Mouse (Mus musculus) monocyte, adult 5-6 weeks (primary cell): ENCODE results near the gene Prickle4. TPM values are rescaled to one million over a fixed set of nuclear protein-coding genes. Genes with fewer than 3 reads are reported as not detected.

Experiments
- ATAC-seq: fragments of 153-309, 156-312 bp; replicated peaks from 2 replicates; pipeline ENCODE4 v1.8.0; 2017; ENCODE audit warnings: mild to moderate bottlenecking; ENCODE audit not compliant: low TSS enrichment, insufficient number of reproducible peaks, severe bottlenecking, poor library complexity, low FRiP score
- total RNA-seq: library from RNA; stranded (forward); fragments of 200-1000, 200-491, 200-594 nt; gene quantifications from 3 replicates; pipeline ENCODE4 v1.2.3, GENCODE M21; 2017

Gene Prickle4
- not detected in 3 replicates for total RNA-seq

DNA sequence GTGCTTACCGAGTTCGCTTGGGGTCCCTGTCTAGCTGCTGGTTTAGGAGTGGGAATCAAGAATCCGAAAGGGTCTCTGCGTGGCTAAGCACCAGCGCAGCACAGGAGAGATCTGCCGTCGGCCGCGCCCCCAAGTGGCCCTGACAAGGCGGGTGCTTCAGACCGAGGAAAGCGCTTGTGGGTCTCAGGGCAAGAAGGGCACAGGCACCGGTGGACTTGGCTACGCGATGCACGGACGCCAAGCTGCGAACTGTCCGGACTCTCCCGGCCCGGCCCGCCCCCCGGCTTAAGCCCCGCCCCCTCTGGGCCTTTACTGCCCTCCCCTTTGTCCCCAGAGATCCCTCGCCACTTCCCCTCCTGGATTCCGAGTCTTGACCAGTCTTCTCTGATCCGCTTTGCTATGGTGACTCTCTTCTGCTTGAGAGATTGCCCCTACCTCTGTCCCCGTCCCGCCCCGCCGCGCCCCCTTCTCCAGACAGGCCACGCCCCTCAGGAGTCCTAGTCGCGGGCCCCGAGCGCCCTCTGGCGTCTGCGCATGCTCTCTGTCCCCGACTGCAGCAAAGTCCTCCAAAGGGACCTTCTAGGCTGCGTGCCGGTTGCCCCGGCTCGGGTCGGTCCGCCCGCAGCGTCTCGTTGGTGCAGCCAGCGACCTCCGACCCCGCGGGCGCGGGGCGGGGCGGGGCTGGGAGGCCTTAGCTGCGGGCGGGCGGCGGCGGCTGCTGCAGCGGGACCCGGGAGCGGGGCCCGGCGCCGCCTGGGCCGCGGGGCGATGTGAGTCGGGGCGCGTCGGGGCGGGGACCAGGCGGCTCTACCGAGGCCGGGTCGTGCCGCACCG lies at the start of gene Prickle4:
Gene Prickle4 (minus strand): TSS at position 234 of the 834 bp plus-strand sequence.
- peak; percentile 81 for ATAC-seq

- ATAC-seq = no peak
These were observed 49.5 kb upstream of the Prickle4 start for GRCm38 (mm10) chr17:47744086-47744485.

DNA sequence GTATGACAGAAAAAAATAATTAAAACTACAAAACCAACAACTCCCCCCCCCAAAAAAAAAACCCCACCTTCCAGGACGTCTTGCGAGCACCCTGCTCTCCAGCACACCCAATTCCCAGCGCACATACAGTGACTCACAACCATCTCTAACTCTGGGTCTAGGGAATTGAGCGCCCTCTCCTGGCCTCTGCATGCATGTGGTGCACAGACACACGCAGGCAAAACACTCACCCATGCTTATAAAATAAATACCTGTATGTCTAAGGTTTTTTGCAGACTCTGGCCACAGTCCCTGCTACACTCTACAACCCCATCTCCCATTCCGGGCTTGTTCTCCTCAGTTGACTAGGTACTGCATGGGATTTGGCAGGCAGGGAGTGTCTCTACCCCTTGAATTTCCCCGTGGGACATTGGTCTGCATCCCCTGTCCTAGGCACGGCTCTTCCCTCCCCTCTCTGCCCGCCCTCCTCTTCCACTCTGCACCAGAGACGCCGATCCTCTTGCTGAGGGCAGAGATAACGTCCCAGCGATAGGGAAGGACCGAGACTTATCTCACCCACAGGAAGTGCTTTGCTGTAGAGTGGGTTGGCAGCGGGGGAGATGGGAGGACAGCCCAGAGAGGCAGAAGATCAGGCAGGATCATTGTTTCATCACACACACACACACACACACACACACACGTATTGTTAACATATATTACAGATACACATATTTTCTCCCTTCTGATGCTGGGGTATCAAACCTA lies 48.6 kb upstream of the Prickle4 start:
- no peak for ATAC-seq

- ATAC-seq = no peak
These were observed 45.6 kb upstream of the Prickle4 start for GRCm38 (mm10) chr17:47740186-47740585.

DNA sequence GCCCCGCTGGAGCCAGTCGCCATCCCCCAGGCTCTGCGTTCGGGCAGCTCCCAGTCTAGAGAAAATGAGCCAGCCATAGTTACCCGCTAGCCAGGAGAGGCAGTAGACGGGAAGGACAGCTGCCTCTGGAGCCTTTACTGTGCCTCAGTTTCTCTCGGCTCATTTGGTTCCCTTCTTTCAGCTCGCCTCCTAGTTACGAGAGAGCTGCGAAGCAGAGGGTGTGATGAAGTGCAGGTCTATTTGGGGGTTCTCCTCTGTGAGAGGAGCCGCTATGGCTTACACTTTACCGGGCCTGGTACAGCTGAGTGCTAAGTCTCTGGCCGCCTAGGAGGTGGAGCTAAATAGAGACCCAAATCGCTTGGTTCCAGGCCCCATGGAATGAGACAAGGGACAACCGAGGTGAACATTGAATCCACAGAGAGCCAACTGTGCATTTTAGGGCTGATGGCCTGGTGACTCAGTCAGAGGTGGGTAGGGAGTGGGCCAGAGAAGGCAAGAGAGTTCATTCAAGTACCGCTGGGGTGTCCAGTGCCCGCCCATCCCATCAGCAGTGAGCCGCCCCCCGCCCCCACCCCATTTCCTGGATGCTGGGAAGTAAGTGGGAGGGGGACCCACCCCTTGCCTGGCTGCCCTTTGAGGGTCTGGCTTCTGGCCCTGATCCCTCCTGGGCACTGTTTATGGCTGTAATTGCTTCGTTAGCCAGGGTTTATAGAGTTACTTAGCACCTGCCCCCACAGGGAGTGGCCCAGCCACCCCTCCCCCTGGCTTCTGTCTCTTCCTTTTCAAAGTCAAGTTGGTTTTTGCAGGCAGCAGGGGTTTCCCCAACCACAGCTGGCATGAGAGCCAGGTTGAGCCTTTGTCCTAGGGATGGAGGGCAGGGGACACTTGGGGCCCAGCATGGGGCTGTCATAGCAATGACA lies 44.6 kb upstream of the Prickle4 start:
- 0 out of 2 replicates have a peak, but pooled peaks have one; percentile 6 for ATAC-seq

GRCm38 (mm10) chr17:47738066-47738878 lies 43.7 kb upstream of the Prickle4 start:
- peak; percentile 5; the same call in 1 of the 2 replicates for ATAC-seq

DNA sequence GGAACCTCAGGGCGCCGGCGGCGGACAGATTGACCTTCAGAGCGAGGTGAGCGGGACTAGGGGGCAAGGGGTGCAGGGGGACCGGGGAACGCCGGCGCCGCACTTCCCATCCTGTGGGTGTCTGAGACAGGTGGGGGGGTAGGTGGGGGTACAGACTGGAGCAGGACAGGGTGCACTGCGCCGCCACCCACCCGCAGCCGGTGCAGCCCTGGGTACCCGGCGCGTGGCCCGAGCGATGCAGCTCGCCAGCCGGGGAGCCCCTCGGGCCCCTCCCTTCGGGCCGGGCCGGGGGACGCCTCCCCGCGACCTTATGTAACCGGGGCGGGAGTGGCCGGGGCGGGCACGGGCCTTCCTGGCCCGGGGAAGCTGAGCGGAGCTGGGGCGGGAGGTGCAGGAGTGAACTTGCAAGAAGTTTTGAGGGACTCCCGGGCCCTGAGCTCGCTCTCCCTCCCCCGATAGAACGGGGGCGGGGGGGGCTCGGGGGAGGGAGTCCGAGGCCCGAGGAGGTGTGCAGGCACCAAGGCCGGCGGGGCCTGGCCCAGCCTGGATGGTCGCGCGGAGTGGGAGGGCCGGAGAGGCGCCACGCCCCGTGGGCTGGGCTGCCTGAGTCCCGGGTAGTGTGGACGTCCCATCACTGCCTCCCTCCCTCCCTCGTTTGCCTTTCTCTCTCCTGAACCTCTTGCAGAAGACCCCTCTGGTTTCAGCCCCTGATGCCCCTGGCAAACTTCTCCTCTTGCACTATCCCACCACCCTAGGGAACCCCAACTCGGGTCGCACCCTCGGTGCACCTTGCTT lies 42.9 kb upstream of the Prickle4 start:
- ATAC-seq = peak; percentile 59

DNA sequence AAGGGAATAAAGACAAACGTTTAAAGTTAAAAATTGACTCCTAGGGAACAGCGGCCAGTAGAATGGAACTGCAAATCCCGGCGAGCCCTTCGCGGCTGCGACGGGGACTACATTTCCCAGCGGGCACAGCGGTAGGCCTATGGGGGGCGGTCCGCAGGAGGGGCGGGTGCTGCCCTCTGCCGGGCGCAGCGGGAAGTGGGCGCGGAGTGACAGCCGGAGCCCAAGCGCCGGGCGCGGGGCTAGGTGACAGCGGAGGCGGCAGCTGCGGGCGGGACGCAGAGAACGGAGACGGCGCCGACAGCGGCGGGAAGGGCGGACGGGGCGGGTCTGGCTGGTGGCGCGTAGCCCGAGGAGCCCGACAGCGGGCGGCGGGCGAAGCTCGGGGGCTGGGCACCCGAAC lies 42.3 kb upstream of the Prickle4 start, which contains the start of gene Tfeb:
Gene Tfeb (plus strand): TSS at position 175 of the 400 bp plus-strand sequence.
- ATAC-seq = peak; percentile 62

GRCm38 (mm10) chr17:47735553-47736100 lies 41.1 kb upstream of the Prickle4 start:
- no peak for ATAC-seq

GRCm38 (mm10) chr17:47730633-47731575 lies 36.4 kb upstream of the Prickle4 start:
- ATAC-seq = no peak

- no peak for ATAC-seq
These were observed 32.0 kb upstream of the Prickle4 start, which contains the start of gene Pgc for GRCm38 (mm10) chr17:47726566-47726965. Pgc (plus strand) TSS chr17:47726842.

- no peak for ATAC-seq
These were observed 26.6 kb upstream of the Prickle4 start for GRCm38 (mm10) chr17:47721183-47721582.

DNA sequence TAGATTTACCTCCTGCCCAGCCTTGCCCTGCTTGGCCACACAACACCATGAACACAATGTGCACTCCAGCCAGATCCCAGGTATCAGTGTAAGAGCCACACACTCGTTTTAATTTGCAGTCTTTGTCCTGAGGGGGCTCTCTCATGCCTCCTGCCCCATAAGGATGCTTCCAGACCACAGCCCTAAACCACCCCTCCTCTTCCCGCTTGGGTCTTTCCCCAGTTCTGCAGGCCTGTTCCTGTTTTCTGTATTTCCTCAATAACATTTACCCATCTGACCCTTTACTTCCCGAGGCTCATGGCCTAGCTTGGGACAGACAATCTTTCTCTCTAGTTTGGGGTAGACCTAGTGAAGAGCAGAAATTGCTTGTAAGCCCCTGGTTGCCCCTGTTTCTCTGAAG lies 20.5 kb upstream of the Prickle4 start:
- ATAC-seq = no peak

DNA sequence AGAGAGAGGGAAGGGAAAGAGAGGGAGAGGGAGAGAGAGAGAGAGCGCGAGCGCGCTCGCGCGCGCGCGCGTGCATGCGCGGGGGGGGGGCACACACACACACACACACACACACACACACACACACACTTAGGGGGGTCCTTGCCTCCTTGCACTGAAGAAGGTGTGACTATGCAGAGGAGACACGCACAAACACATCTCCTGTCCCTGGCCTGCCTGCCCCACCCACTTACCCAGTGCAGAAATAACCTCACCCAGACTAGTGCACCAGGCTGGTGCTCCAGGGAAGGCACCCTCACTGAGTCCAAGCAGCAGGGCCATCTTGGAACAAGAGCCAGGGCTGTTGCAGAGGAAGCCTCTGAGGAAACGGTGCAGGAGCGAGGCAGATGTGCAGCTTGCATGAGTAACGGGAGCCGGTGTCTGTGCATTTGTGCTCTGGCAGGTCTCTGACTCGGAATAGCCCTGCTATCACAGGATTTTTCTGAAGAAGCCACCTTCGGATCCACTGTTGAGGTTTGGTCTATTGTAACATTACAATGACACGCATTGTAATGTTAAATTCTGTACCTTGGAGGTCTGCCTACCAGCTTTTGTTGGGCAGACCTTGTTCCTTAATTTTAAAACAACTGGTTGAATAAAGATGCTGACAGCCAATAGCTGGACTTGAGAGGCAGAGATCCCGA lies 18.5 kb upstream of the Prickle4 start:
- ATAC-seq = no peak

- ATAC-seq = no peak
These were observed 17.3 kb upstream of the Prickle4 start for GRCm38 (mm10) chr17:47711883-47712282.
